Mouse (Mus musculus) kidney, adult 2 months (tissue): ENCODE results near the gene Card11. TPM values are rescaled to one million over a fixed set of nuclear protein-coding genes. Genes with fewer than 3 reads are reported as not detected.

ENCODE experiments used
- DNase-seq: peaks from one replicate; pipeline ENCODE4 v3.0.0; 2021
- H3K27ac ChIP-seq: fragments of 200-500 bp; 2 replicates; pipeline ENCODE4 v1.5.1; 2012; ENCODE audit warnings: low read depth, low read length, control low read depth, inconsistent platforms; ENCODE audit not compliant: insufficient read depth
- H3K27me3 ChIP-seq: fragments of 200-500 bp; replicated peaks from 2 replicates; pipeline ENCODE4 v1.6.1; 2012; ENCODE audit warnings: mild to moderate bottlenecking, moderate library complexity, low read length, inconsistent platforms; ENCODE audit not compliant: control insufficient read depth, insufficient read depth
- H3K36me3 ChIP-seq: fragments of 200-500 bp; 2 replicates; pipeline ENCODE4 v1.6.1; 2012; ENCODE audit warnings: mild to moderate bottlenecking, moderate library complexity, low read length, inconsistent platforms; ENCODE audit not compliant: control insufficient read depth, insufficient read depth
- H3K4me1 ChIP-seq: fragments of 200-500 bp; 2 replicates; pipeline ENCODE4 v1.6.1; 2011; ENCODE audit warnings: low read length; ENCODE audit not compliant: control insufficient read depth, insufficient read depth
- H3K4me3 ChIP-seq: fragments of 200-500 bp; 2 replicates; pipeline ENCODE4 v1.5.1; 2011; ENCODE audit warnings: mild to moderate bottlenecking, low read depth, low read length, control low read depth; ENCODE audit not compliant: insufficient read depth
- CTCF ChIP-seq: fragments of 200-500 bp; conservative IDR thresholded peaks from 2 replicates; pipeline ENCODE4 v1.5.1; 2011; ENCODE audit warnings: low read depth, mild to moderate bottlenecking, control low read depth, low read length, moderate library complexity, mixed read lengths; ENCODE audit not compliant: insufficient read depth, insufficient read length
- POLR2A ChIP-seq: fragments of 200-500 bp; IDR thresholded peaks from one replicate; pipeline ENCODE4 v1.6.1; 2011; ENCODE audit warnings: low read depth, low read length, control low read depth
- WGBS: fragments of 180-500 bp; shearing (Covaris S2); methylation state at CpG from one replicate; pipeline ENCODE4 v1.1.7; 2018; 5-methylcytosine and 5-hydroxymethylcytosine counted together
- polyA plus RNA-seq: library from polyadenylated mRNA; depleted of rRNA; stranded (reverse); fragments of >200 nt; gene quantifications from 2 replicates; pipeline ENCODE4 v1.2.3, GENCODE M21; 2012

Gene Card11
- polyA plus RNA-seq, 1 experiment: 2.4 TPM

DNA sequence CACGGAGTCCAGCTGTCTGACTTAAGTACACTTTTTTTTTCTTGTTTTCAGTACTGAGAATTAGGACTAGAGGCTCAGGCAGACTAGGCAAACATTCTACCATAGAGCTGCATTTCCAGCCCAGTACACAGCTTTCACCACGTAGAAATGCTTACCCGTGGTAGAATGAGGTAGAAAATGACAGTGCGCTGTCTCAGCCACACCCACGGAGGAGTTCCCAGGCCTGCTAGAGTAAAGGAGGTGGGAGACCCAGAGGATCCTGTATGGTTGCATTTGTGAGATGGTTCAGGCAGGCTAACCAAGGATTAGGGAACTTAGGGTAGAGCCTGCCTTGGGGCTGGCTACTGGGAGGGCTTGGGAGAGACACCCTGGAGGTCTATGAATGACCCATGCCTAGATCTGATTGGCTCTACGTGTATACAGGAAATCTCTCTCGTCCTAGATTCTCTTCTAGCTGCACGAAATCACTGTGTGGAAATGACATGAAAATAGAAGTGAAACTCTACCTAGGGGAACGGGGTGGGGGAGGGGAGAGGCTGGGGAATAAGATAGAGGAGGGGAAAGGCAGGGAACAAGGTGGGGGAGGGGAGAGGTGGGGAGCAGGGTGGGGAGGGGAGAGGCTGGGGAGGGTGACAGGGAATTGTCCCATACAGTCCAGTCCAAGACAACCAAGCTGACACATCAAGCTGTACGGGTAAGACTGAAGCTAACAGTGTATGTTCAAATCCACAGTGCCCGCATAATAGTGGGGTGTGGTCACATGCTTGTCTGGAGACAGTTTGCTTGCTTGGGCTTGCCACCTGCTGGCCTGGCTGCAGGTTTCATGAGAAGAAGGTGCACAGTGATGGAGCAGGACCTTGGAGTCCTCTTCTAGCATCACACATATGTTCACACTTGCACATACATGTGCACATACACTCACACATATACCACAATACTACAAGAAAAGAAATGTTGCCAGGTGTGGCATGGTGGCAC lies 8.0 kb downstream of the Card11 start:
- Histone ChIP-seq H3K36me3 (no peaks in the 10 kb centered on the region), H3K27ac (no peak overlapping the region), H3K4me3 (no peak overlapping the region), H3K27me3 (no peaks in the 10 kb centered on the region), H3K4me1 (no peaks in the 10 kb centered on the region)
- TF ChIP-seq CTCF: no peak
- no peak for TF ChIP-seq POLR2A
- 57% methylated on average over 11 of the region's 11 CpGs for WGBS
- no peak for DNase-seq

DNA sequence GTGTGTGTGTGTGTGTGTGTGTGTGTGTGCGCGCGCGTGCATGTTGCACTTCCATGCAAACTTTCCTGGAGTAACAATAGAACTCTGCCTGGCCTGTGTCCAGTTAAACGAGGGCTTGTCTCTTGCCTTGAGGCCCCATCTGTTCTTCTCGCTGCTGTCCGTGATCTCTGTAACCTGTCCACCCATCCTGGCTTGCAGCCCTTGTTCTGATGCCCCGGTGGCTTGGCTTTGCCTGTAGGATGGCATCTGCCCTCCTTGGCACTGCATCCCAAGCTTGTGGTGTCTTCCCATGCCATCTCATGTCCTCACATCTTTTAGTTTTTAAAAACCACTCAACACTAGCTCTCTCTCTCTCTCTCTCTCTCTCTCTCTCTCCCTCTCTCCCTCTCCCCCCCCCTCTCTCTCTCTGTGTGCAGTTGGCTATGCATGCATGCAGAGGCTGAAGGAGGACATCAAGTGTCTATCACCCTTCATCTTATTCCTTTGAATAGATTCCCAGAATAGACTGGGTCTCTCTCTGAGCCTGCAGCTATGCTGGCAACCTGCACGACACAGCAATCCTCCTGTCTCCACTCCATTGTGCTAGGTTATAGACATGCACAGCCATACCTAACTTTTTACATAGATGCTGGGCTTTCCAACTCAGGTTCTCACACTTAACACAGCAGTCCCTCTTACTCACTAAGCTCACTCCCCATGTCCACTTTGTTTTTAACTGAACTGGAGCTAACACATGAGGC lies 14.9 kb downstream of the Card11 start:
- H3K27ac ChIP-seq: no peak overlapping the region
- H3K4me1 ChIP-seq: no peaks in the 10 kb centered on the region
- no peak overlapping the region for H3K4me3 ChIP-seq
- H3K36me3 ChIP-seq: no peaks in the 10 kb centered on the region
- no peak for DNase-seq
- H3K27me3 ChIP-seq: no peaks in the 10 kb centered on the region
- TF ChIP-seq POLR2A (no peak), CTCF (no peak)
- WGBS: 89% methylated on average over 9 of the region's 9 CpGs

DNA sequence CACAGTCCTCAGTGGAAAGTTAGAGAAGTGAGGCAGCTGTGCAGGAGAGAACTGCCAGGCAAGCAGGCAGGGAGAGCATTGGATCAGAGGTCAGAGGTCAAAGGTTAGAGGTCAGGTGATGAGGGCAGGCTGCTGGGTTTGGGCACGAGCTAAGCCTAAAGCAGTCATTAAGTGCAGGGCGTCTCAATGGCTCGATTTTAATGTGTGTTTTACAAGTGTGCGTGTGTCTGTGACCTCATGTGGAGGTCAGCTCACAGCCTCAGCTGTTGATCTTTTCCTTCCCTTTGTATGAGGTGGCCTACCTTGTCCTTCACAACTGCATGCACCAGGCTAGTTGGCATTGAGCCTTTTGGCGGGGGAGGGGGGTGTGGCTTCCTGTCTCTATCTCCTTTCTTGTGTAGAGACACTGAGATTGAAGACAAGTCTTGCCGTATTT lies 19.0 kb downstream of the Card11 start:
- Histone ChIP-seq H3K27ac (no peak overlapping the region), H3K36me3 (no peaks in the 10 kb centered on the region), H3K27me3 (no peaks in the 10 kb centered on the region), H3K4me3 (no peak overlapping the region), H3K4me1 (no peaks in the 10 kb centered on the region)
- WGBS: 24% methylated on average over 6 of the region's 6 CpGs
- TF ChIP-seq POLR2A: no peak
- DNase-seq: peak; percentile 20

DNA sequence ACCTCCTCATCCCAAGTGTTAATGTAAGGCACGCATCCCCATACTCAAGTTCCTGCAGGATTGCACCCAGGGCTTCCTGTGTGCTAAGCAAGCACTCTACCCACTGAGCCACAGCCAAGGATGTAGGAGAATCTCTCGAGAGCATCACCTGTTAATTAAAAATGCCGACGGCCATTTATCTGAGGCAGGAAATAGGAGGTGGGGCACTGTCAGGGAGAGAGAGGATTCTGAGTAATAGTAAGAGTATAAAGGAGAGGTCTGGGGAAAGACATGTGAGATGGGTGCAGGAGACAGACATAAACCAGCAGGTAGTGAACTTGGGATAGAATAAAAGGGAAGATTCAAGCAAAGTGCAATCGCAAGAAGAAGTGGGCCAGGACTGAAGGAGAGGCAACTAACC lies 19.6 kb downstream of the Card11 start:
- 68% methylated on average over 5 of the region's 5 CpGs for WGBS
- DNase-seq: no peak
- TF ChIP-seq POLR2A (no peak), CTCF (no peak)
- no peak overlapping the region for H3K4me3 ChIP-seq
- no peaks in the 10 kb centered on the region for H3K27me3 ChIP-seq
- no peak overlapping the region for H3K27ac ChIP-seq
- H3K36me3 ChIP-seq: no peaks in the 10 kb centered on the region
- no peaks in the 10 kb centered on the region for H3K4me1 ChIP-seq

DNA sequence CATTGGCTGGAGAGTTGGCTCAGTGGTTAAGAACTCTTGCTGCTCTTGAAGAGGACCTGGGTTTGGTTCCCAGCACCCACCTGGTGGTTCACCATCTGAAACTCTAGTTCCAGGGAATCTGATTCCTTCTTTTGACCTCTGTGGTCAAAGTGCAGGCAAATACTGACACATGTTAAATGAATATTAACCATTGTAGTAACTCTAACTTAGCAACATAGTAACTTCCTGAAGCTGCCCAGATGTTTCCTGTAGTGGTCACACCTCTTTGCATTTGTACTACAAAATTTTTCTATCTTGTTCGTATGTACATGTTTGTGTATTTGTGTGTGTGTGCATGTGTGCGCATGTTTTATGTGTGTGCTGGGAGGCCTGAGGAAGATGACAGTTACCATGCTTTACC lies 20.3 kb downstream of the Card11 start:
- 79% methylated on average over 2 of the region's 2 CpGs for WGBS
- Histone ChIP-seq H3K4me3 (no peak overlapping the region), H3K27ac (no peak overlapping the region), H3K27me3 (no peaks in the 10 kb centered on the region), H3K36me3 (no peaks in the 10 kb centered on the region), H3K4me1 (no peaks in the 10 kb centered on the region)
- no peak for DNase-seq
- TF ChIP-seq CTCF: no peak
- no peak for TF ChIP-seq POLR2A

DNA sequence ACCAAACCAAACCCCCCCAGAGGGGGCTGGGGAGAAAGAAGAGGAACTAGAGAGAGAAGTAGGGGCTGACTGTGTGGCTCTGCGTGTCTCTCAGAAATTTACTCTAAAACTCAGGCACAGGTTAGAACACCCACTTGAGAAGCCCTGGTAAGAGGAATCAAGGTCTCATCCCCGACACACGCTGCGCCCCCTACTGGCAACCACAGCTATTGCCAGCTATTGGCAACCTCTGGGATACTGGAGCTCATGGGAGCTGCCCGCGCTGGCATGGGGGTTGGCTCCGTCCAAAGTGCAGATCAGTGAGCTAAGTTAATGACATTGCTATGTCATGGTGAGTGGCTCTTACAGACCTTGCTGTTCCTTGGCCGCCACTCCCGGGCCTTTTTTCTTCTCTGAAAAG lies 37.4 kb downstream of the Card11 start:
- TF ChIP-seq POLR2A (no peak), CTCF (peak; percentile 70)
- H3K27me3 ChIP-seq: no peaks in the 10 kb centered on the region
- H3K4me3 ChIP-seq: no peak overlapping the region
- DNase-seq: peak; percentile 87
- WGBS: 21% methylated on average over 9 of the region's 9 CpGs
- H3K36me3 ChIP-seq: no peaks in the 10 kb centered on the region
- H3K4me1 ChIP-seq: no peaks in the 10 kb centered on the region
- H3K27ac ChIP-seq: no peak overlapping the region

DNA sequence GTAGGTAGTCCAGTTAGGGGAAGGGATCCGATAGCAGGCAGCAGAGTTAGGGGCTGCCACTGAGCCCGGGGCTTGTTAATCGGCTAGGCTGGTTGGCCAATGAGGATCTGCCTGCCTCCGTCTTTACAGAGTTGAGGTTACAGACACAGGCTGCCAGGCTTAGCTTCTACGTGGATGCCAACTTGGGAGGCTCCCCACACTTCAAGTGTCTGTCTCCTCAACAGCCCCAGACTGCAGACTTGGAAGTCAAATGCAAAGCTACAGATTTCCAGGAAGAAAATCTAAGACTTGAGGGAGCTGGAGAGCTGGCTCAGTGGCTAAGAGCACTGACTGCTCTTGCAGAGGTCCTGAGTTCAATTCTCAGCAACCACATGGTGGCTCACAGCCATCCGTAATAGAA lies 39.6 kb downstream of the Card11 start:
- WGBS: 89% methylated on average over 6 of the region's 6 CpGs
- H3K27me3 ChIP-seq: no peaks in the 10 kb centered on the region
- no peak for DNase-seq
- no peaks in the 10 kb centered on the region for H3K4me1 ChIP-seq
- TF ChIP-seq CTCF (no peak), POLR2A (no peak)
- no peak overlapping the region for H3K27ac ChIP-seq
- H3K36me3 ChIP-seq: no peaks in the 10 kb centered on the region
- H3K4me3 ChIP-seq: no peak overlapping the region
